Mouse (Mus musculus): ENCODE measurements around the gene Gm9745.
"Not testable (repeated sequence)": the region's sequence is repeated elsewhere in the genome, so short reads cannot be mapped to it uniquely, and the experiment has no call there.

GRCm38 (mm10) chr13:8943828-8944227, 4.2 kb downstream of the Gm9745 start:
- TF ChIP-seq POLR2A (IDR thresholded peaks at IDR 0.05; ENCODE audit: control insufficient read depth, extremely low read depth, insufficient read depth, low read length, poor library complexity); CTCF (IDR thresholded peaks at IDR 0.05; ENCODE audit: borderline replicate concordance, control insufficient read depth, extremely low read depth, insufficient read depth, low read length, poor library complexity): not testable (repeated sequence)

Measured in thymus, adult 2 months (tissue).